Mouse (Mus musculus) bone marrow macrophage, adult 2 months (primary cell): ENCODE results near the gene Vps37c. TPM values are rescaled to one million over a fixed set of nuclear protein-coding genes. Genes with fewer than 3 reads are reported as not detected.

Source experiments
- H3K27ac ChIP-seq: 2 replicates; pipeline ENCODE4 v1.5.1; 2012; ENCODE audit warnings: low read depth, low read length; ENCODE audit not compliant: insufficient read depth
- H3K4me1 ChIP-seq: 2 replicates; pipeline ENCODE4 v1.6.1; 2012; ENCODE audit warnings: low read length; ENCODE audit not compliant: control insufficient read depth, insufficient read depth
- H3K4me3 ChIP-seq: 2 replicates; pipeline ENCODE4 v1.5.1; 2012; ENCODE audit warnings: mild to moderate bottlenecking, low read length, moderate library complexity; ENCODE audit not compliant: insufficient read depth
- CTCF ChIP-seq: IDR thresholded peaks from 2 replicates; pipeline ENCODE4 v1.5.1; 2012; ENCODE audit warnings: low read depth, mild to moderate bottlenecking, low read length, moderate library complexity
- POLR2A ChIP-seq: IDR thresholded peaks from 2 replicates; pipeline ENCODE4 v1.6.1; 2012; ENCODE audit warnings: mild to moderate bottlenecking, low read depth, low read length, borderline replicate concordance
- polyA plus RNA-seq: library from polyadenylated mRNA; stranded (reverse); fragments of >200 nt; gene quantifications from 2 replicates; pipeline ENCODE4 v1.2.4, GENCODE M21; 2012; ENCODE audit not compliant: missing spikeins, insufficient read depth, insufficient read length

The Vps37c gene
- polyA plus RNA-seq, 1 experiment, result 39.9 TPM

GRCm38 (mm10) chr19:10710751-10711150 lies 22.2 kb downstream of the Vps37c start:
- no peak overlapping the region for H3K27ac ChIP-seq
- TF ChIP-seq CTCF, result no peak
- TF ChIP-seq POLR2A, result no peak
- no peak overlapping the region for H3K4me3 ChIP-seq
- H3K4me1 ChIP-seq, result peaks cover 21% of the 10 kb centered on the region

DNA sequence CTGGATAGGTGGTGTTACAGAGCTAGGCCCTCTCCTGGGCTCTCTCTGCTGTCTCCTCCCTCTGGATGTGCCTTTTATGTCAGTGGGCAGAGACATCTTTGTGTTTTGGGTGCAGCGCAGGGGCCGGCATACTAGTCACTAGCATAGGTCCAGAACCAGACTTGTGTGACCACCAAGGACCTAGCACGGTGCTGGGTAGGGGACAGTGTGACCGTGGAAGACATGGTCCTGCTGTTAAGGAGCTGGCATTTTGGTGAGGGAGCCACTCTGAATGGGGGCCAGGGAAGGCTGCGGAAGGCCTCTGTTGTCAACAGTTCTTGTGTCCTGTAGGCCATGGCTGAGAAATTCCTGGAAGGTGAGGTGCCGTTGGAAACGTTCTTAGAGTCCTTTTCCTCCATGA lies 23.7 kb downstream of the Vps37c start:
- H3K4me3 ChIP-seq, result no peak overlapping the region
- TF ChIP-seq POLR2A (no peak), CTCF (no peak)
- no peak overlapping the region for H3K27ac ChIP-seq
- H3K4me1 ChIP-seq, result peaks cover 24% of the 10 kb centered on the region

DNA sequence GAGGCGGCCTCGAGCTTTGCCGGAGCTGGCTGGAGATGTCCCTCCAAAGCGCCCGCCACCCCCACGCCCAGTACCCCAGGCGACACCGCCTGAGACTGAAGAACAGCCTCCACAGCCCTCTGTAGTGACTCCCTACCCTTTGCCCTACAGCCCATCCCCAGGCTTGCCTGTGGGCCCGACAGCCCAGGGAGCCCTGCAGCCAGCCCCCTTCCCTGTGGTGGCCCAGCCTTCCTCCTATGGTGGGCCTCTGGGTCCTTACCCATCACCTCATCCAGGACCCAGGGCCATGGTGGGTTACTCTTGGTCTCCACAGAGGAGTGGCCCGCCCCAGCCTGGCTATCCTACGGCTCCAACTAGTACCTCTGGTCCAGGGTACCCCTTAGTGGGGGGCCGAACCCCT lies 24.1 kb downstream of the Vps37c start:
- H3K27ac ChIP-seq, result no peak overlapping the region
- TF ChIP-seq CTCF (no peak), POLR2A (no peak)
- peaks cover 24% of the 10 kb centered on the region for H3K4me1 ChIP-seq
- H3K4me3 ChIP-seq, result no peak overlapping the region

- H3K27ac ChIP-seq, result no peak overlapping the region
- H3K4me1 ChIP-seq, result peaks cover 26% of the 10 kb centered on the region
- no peak for TF ChIP-seq POLR2A
- no peak for TF ChIP-seq CTCF
- H3K4me3 ChIP-seq, result no peak overlapping the region
These were observed 25.0 kb downstream of the Vps37c start for GRCm38 (mm10) chr19:10713551-10713950.

DNA sequence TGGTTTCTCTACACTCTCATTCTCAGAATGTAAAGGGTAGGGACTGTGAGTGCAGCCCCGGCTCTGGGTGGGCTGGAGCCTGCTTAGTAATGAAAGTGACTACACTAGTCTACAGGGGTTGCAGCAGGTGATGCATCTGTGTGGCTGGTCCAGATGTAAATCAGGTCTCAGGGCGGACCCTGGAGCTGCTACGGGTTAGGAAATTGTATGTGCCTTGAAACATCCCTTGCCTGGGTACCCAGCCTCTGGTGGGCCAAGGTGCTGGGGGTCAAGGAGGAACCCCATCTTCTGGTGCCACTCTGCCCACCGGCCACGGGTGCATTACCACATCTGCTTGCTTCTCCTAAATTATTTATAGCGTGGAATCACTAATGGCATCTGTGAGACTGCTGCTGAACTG lies 25.6 kb downstream of the Vps37c start:
- Histone ChIP-seq H3K4me3 (no peak overlapping the region), H3K27ac (no peak overlapping the region), H3K4me1 (peaks cover 24% of the 10 kb centered on the region)
- no peak for TF ChIP-seq CTCF
- no peak for TF ChIP-seq POLR2A

DNA sequence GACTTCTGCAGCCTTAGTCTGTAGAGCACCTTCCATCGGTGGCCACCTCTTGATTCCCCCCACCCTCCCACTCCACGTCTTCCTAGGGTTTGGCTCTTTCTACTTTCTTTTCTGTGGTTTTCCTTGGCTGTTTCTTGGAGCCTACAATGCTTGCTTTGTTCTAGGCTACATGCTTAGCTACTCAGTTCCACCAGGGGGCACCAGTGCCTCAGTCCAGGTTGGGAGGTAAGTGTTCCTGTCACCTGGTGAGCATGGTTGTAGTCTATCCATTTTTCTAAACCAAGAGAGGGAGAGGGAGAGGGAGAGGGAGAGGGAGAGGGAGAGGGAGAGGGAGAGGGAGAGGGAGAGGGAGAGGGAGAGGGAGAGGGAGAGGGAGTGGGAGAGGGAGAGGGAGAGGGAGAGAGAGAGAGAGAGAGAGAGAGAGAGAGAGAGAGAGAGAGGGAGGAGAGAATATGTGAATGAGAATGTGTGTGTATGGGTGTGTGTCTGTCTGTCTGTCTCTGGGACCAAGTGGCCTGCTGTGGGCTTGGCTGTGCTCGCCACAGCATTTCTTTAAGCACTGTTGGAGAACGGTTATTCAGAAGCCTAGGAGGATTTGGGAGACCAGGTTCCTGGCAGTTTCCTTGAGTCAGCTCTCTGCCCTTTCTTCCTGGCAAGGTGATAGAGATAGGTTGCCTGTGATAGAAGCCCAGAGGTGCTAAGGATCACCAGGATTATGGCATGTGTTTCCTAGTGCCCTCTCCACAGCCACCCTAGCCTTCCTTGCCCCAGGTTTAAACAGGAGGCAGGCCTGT lies 26.3 kb downstream of the Vps37c start:
- Histone ChIP-seq H3K4me3 (no peak overlapping the region), H3K27ac (no peak overlapping the region), H3K4me1 (peaks cover 19% of the 10 kb centered on the region)
- TF ChIP-seq POLR2A (no peak), CTCF (peak; percentile 50)

DNA sequence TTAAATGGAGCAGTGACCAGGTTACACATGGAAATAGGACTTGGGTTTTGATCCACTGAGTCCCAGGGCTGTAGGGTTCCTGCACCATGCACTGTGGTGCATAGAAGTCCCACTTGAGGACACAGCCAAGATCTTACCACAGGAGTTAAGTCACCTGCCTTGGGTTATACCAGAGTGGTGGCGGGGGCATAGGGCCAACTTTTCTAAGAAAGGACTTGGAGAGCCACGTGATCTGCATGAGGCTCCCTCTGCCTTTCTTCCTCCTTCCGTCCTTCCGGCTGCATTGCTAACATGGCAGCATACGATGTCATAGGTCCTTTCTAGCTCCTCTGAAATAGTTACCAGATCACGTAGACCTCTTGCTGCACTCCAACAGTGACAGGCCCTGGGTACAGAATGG lies 26.9 kb downstream of the Vps37c start:
- H3K27ac ChIP-seq, result no peak overlapping the region
- H3K4me1 ChIP-seq, result peaks cover 19% of the 10 kb centered on the region
- H3K4me3 ChIP-seq, result no peak overlapping the region
- no peak for TF ChIP-seq CTCF

DNA sequence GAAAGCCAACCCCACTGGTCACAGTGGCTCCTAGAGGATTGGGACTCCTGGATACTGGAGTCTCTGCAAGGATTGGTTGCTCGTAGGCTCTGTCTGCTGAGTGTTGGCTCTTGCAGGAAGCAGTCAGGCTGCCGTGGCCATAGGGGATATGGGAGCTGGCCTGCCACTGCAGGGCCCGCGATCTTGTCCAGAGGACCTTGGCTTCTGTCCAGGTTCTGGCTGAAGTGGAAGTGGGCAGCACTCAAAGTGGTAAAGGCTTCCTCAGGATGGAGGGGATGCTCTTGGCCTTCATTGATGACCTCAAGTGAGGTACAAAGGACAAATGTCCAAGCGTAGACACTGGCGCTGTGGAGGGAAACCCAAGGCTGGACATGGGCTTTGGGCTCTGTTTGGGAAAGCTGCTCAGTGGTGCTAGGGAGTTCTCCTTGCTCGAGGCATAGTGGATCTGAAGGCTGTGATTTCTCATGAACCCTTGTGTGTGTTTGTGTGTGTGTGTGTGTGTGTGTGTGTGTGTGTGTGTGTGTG lies 29.8 kb downstream of the Vps37c start:
- TF ChIP-seq CTCF (no peak), POLR2A (no peak)
- no peak overlapping the region for H3K4me3 ChIP-seq
- H3K4me1 ChIP-seq, result peaks cover 19% of the 10 kb centered on the region
- H3K27ac ChIP-seq, result no peak overlapping the region

GRCm38 (mm10) chr19:10719751-10720150 lies 31.2 kb downstream of the Vps37c start:
- TF ChIP-seq POLR2A (no peak), CTCF (no peak)
- Histone ChIP-seq H3K4me3 (no peak overlapping the region), H3K4me1 (peaks cover 17% of the 10 kb centered on the region), H3K27ac (no peak overlapping the region)

GRCm38 (mm10) chr19:10720524-10720923 lies 32.0 kb downstream of the Vps37c start:
- Histone ChIP-seq H3K4me1 (peaks cover 11% of the 10 kb centered on the region), H3K4me3 (no peak overlapping the region), H3K27ac (no peak overlapping the region)
- TF ChIP-seq POLR2A (no peak), CTCF (no peak)
